Mouse (Mus musculus): Measurements from ENCODE around the gene Ocln. TPM values are rescaled to one million over a fixed set of nuclear protein-coding genes. Genes with fewer than 3 reads are reported as not detected.
A peak's percentile ranks its signal among the peaks of the same experiment; 100 is the strongest.
"Not testable (repeated sequence)": the region's sequence is repeated elsewhere in the genome, so short reads cannot be mapped to it uniquely, and the experiment has no call there.

Ocln gene
- total RNA-seq, 2 experiments from 2014 or later, result 7.9 to 8.8 TPM

DNA sequence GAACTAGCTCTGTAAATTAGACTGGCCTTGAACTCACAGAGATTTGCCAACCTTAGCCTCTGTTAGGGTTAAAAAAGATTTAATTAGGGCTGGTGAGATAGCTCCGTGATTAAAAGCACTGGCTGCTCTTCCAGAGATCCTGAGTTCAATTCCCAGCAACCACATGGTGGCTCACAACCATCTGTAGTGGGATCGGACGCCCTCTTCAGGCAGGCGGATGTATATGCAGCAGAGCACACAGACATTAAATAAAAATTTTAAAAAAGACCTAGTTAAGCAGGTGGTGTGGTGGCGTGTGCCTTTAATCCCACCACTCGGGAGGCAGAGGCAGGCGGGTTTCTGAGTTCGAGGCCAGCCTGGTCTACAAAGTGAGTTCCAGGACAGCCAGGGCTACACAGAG lies 58.1 kb downstream of the Ocln start:
- intact Hi-C loops (cut with DNase I); DNase-seq: not testable (repeated sequence)

DNA sequence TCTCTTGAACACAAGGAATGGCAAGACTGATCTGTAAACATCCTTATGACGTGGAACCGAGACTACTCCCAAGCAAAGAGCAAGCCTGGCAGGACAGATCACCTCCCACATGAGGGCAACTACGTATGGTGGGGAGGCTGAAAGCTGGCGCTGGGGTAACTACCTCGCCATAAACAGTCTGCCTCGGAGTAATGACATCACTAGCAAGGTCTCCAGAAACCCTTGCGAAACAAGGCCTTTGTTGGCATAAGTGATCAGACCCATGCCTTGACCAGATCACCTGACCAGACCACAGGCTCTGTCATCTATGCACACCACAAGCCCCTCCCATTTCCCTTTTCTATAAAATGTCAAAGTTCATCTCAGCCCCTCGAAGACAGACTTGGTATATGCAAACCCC lies 59.2 kb downstream of the Ocln start:
- no peak for DNase-seq
- intact Hi-C loops (cut with DNase I), result no loop called here

DNA sequence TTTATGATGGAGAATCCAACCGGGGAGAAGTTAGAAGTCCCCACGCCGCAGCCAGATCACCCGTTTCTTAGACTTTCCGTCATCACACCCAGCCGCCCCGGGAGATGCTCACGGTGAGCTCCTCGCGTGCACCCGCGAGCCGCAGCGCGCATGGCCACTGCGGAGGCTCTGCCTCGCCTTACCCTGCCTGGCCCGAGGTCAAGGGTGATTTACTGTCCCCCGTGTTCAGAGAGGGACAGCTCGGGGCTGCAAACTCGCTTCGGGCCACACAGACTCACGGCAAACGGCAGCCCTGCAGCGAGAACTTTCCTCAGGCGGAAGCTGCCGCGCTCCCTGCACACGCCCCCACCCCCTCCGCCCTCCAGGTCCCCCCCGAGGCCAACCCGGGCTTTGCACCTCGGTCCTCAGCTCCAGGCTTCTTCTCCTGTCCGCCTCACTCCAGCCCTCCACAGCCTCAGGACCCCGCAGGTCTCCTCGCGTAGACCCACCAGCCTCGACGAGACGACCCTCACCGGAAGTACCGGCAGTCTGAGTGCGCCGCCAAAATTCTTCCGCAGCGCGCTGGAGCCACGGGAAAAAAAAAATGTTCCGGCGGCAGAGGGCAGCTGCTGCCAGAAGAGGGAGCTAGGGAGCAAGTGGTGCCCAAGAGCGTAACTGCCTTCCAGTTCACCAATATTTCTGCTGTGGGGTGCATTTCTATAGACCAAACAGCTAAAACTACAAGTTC lies 60.3 kb downstream of the Ocln start, which contains the start of gene Gtf2h2:
TSS of gene Gtf2h2 (minus strand) at position 519 of the 727 bp plus-strand sequence.
- intact Hi-C loops (cut with DNase I), result no loop called here
- peak; percentile 79 for DNase-seq

DNA sequence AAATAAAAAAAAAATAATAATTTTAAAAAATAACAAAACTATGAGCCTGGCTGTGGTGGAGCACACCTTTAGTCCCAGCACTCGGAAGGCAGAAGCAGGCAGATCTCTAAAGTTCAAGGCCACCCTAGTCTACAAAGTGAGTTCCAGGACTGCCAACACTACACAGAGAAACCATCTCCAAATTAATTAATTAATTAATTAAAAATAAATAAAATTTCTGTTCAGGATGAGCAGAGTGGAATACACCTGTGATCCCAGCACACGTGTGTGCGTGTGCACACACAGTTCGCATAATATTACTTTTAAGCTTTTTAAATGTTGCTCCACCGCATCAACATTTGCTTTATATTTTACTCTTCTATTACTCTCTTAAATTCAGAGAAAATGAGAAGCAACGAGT lies 60.9 kb downstream of the Ocln start:
- no peak for DNase-seq
- intact Hi-C loops (cut with DNase I), result no loop called here

DNA sequence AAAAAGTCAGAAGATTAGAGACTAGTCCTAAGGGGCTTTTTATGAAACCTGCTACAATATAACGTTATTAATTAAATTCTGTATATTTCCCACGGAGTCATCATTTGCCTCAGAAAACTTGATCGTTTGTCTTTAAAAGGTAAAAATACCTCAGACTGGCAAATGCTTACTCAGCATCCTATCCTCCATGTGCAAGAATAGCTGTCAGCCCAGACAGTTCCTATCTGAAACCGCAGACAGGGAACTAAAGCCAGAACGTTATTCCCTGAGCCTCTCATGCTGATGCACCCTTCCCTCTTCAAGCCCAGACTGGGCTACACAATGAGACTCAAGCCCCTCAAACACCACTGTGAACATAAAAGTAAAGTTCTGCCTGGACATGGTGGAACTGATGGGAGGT lies 62.1 kb downstream of the Ocln start:
- no peak for DNase-seq
- intact Hi-C loops (cut with DNase I), result no loop called here

DNA sequence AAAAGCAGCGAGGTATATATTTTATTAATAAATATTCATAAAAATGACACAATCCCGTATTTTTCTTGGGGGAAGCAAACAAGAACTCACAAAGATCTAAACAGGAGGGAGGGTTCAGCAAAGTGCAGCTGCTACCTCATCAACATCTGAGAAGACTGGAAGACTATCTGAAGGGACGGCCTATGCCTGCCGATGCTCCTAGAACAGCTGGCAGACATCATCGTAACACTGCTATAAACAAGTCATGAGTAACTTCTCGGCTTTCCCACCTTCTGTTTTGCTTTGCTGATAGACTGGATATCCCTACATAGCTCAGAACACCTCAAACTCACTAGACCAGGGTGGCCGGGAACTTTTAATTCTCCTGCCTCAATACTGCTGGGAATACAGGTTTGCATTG lies 68.9 kb downstream of the Ocln start:
- intact Hi-C loops (cut with DNase I), result loop anchor here (5.0 to 10.0 kb wide), 4 partner anchors 144 to 429 kb away; no protein-coding TSS in a partner anchor
- DNase-seq, result no peak

DNA sequence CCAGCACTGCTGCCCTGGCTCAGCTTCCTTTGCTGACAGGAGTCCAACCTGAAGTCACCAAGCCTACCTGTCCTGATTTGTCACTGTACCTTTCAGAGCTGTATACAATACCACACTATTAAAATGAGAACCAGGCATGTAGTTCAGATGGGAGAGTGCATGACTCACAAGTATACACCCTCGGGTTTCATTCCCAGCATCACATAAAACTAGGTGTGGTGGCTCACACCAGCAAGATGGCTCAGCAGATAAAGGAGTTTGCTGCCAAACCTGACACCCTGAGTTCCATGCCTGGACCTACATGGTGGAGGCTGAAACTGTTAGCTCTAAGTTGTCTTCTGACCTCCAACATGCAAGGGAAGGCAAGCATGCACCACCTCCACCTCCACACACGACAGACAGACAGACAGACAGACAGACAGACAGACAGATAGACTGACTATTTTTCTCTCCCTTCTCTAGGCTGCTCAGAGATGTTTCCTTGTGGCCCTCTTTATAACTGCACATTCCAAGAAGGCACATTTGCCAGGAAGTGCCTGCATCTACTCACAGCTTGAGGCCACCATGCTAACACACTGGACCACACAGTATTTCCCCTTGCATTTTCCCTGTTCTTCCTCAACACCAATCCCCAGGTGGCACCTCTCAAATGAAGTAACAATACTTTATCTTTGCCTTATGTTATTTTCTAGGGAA lies 88.8 kb downstream of the Ocln start:
- intact Hi-C loops (cut with DNase I), result no loop called here
- DNase-seq, result no peak

DNA sequence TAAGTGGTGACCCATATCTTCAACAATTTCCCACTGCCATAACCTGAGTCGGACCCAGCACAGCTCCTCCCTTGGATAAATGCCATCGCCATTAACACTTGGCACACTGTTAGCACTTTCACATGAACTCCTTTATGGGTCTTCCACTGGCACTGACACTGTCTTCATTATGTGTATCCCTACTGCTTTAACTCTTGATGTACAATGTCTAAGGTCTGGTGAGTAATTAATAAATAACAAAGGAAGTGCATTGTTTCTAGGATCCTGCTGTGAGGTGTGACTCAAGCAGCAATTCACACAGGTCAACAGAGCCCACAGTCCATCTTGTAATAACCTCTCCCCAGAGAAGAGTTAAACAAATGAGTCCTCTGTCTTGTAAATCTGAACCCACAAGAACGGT lies 91.2 kb downstream of the Ocln start:
- intact Hi-C loops (cut with DNase I), result no loop called here
- no peak for DNase-seq

DNA sequence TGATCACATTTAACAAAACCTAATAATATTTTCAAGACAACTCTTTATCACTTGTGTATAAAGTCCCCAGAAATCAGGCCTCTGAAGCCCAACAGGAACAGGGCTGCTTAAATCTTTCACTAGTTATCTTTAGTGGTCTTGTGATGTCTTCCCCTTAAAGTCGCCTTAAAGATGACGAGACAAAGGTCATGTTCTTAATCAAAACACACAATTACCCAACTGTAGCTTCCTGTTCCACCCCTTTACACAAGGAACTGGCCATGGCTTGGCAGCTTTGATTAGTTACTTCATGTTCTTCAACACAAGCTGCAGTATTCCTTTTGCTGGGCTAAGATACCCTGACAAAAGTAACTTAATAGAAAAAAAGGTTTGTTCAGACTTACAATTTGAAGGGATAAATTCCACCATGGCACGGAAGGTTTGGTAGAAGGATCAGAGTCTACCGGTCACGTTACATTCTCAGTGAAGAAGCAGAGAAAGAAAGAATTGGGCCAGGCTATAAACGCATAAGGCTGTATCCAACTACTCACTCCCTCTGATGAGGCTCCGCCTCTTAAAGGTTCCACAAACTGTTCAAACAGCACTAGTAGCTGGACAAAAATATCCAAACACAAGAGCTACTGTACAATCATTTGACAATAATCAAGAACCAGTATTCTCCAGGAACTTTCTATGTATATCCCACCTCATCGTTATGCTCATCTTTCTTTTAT lies 99.9 kb downstream of the Ocln start, which contains the start of gene Naip1:
TSS of gene Naip1 (minus strand) at position 455 of the 713 bp plus-strand sequence.
- DNase-seq; intact Hi-C loops (cut with DNase I): not testable (repeated sequence)

DNA sequence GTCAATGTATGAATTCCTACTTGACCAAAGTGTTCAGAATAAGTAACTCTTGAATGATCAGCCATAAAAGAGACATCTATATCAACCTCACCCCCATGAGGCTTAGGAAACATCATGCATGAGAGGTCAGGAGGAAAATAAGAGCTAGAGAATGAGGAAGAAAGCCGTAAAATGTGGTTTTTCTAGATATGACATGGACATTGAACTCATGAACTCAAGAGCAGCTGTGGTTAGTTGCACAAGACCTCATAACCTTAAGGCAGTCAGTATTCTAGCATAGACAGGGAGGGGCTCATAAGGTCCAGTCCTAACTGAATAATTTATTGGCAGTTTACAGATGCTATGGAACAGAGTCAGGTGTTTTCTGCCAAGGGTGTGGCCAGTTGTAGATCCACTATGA lies 103.0 kb downstream of the Ocln start:
- intact Hi-C loops (cut with DNase I), result no loop called here
- DNase-seq, result no peak

Other genes with a start within 250 kb of the Ocln start
- under 1 TPM; 0.20 to 0.30 TPM for gene Naip6, start 235.0 kb downstream of the Ocln start, total RNA-seq (2021)
- gene Naip1, start 99.8 kb downstream of the Ocln start, total RNA-seq (2021), result under 1 TPM; 0.18 to 0.24 TPM
- 10 to 100 TPM; 41.0 to 52.8 TPM for gene Gtf2h2, start 60.1 kb downstream of the Ocln start, total RNA-seq (2021)
- gene Marveld2, start 64.3 kb upstream of the Ocln start, total RNA-seq (2021), result 1 to 10 TPM; 1.6 to 2.0 TPM
- gene Ak6, start 98.3 kb upstream of the Ocln start, total RNA-seq (2021), result 100 to 1,000 TPM; 129 to 141 TPM
- gene Rad17, start 98.3 kb upstream of the Ocln start, total RNA-seq (2021), result 10 to 100 TPM; 15.3 to 16.0 TPM
- gene Taf9, start 98.9 kb upstream of the Ocln start, total RNA-seq (2021), result 10 to 100 TPM; 22.9 to 31.8 TPM
- under 1 TPM; 0.86 to 0.93 TPM for gene Ccdc125, start 117.0 kb upstream of the Ocln start, total RNA-seq (2021)
- 10 to 100 TPM; 37.8 to 39.9 TPM for gene Cdk7, start 178.2 kb upstream of the Ocln start, total RNA-seq (2021)
- gene Mrps36, start 191.9 kb upstream of the Ocln start, total RNA-seq (2021), result 10 to 100 TPM; 51.0 to 54.5 TPM
- 1 to 10 TPM; 3.9 to 4.1 TPM for gene Cenph, start 223.2 kb upstream of the Ocln start, total RNA-seq (2021)
- 1 to 10 TPM; 8.3 to 8.9 TPM for gene Ccnb1, start 233.9 kb upstream of the Ocln start, total RNA-seq (2021)